Mouse (Mus musculus): ENCODE results near the gene Gnai2.
"Not testable (repeated sequence)": the region's sequence is repeated elsewhere in the genome, so short reads cannot be mapped to it uniquely, and the experiment has no call there.

The Gnai2 gene

DNA sequence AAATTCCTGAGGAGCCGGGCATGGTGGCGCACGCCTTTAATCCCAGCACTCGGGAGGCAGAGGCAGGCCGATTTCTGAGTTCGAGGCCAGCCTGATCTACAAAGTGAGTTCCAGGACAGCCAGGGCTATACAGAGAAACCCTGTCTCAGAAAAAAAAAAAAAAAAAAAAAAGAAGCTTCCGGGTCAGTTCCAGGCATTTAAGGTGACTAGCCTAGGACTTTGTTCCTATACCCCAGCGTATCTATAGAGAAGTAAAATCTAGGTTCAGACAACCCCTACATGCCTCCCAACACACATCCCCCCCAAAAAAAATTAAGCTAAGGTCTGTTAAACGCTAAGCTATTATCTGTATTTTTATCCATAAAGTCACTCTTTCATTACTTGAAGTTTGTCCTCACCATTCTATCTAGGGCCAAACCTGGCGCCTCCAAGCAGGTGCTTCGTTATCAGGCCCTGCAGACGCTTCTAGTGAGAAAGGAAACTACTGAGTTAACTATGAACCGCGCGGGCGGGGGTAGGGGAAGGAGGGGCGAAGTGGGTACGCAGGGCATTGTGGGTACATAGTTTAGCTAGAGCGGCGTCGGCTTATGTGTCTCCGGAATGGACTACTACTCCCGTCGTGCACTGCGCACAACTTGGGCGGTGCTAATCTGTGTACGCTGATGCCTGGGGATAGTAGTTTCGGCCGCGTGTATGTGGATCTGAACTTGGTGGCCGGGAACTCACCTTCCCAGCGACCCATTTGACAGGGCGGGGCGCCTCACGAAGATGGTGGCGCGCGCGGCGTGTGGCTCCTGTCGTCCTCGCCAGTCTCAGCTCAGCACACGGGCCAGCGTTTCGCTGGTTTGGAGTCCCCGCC lies 48.0 kb downstream of the Gnai2 start, which contains the start of gene Ifrd2:
TSS of gene Ifrd2 (plus strand) at position 669 of the 859 bp plus-strand sequence.
- peak; percentile 100 for DNase-seq

DNA sequence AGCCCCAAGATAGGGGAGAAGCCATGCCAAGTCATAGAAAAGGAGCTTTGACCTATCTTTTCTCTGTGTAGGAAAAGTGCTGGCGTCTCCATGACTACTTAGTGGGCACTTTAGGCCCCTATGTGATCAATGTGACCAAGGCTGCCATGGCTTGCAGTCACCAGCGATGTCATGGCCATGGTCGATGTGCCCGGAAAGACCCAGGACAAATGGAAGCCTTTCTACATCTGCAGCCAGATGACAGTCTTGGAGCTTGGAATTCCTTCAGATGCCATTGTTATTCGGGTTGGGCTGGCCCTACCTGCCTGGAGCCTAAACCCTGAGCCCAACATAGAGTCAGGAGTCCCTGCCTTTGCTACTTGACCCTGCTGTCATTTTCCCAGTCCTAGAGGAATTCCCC lies 48.7 kb downstream of the Gnai2 start:
- DNase-seq, result no peak

DNA sequence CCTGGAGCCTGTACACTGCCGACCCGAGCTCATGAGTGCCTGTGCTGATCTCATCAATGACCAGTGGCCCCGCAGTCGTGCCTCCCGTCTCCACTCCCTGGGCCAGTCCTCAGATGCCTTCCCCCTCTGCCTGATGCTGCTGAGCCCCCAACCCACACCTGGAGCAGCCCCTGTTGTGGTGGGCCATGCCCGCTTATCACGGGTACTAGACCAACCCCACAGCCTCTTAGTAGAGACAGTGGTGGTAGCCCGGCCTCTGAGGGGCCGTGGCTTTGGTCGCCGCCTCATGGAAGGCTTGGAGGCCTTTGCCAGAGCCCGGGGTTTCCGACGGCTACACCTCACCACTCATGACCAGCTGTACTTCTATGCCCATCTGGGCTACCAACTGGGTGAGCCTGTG lies 52.0 kb downstream of the Gnai2 start:
- DNase-seq, result peak; percentile 94

DNA sequence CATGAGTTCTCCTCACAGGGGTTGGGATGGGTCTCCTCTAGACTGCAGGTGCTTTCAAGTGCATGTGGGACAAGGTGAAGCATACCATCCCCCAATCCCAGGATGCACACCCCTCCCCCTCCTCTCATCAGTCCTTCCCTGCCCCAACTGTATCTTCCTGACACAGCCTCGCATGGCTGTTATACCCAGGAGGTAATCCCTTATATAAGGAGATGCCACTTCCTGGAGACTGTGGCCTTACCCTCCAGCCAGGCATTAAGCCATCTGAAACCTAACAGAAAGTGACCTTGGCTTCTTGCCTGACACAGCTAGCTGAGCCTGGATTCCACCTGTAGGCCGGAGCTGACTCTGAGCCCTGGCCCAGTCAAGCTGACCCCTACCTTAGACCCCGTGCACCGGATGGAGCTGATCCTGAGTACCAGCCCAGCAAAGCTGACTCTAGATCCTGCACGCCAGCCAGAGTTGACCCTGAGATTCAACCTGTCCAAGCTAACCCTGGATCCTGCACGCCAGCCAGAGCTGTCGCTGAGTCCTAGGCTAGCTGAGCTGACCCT lies 52.6 kb downstream of the Gnai2 start:
- DNase-seq, result peak; percentile 94

DNA sequence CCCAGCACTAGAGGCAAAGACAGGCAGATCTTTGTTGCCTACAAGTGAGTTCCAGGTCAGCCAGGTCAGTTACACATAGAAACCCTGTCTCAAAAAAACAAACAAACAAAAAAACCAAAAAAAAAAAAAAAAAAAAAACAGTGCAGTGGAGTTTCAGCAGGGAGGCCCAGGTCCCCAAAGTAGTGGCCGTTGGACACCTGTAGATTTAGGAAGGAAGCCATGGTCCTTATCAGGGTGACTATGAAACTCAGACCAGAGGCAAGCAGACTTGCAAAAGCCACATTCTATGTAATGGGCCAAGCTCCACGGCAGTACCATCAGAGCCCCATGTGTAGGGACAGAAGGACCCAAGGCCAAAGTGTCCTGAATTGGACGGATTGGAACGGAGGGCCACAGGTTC lies 53.6 kb downstream of the Gnai2 start:
- no peak for DNase-seq

DNA sequence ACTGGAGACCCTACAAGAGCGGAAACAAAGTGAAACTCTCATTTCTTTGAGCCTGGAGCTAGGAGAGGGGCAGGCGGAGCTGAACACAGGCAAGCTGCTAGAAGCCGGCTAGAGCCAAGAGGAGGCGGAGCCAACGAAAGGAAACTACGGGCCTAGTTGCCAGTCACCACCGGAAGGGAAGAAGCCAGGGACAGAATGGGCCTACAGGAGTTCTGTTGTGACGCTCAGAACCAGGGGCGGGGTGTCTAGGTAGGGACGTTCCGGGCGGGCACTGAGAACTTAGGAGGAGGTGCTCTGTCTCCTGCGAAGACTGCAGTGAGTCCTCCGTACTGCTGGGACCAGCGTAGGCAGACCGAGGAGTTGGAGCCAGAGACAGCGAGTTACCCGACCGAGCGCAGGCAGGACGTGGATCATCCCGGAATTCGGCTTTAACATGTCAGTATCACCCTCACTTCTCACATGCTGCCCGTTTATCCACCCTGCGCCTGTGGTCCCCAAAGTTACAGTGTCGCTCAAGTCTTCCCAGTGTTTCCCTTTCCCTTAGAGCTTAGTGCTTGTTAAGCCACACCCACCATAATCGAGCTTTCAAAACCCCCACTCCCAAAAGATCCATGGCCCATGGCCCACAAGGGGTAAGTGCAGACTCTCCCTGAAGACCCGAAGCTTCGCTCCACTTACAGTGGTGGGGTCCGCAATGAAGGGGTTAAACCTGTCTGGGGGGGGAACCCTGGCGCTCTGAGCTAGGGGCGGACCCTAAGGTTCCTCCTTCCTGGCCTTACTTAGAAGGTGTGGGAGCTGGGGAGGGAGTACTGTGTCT lies 54.5 kb downstream of the Gnai2 start, which contains the start of gene Hyal3:
TSS of gene Hyal3 (plus strand) at position 318 of the 817 bp plus-strand sequence.
- DNase-seq, result peak; percentile 99

DNA sequence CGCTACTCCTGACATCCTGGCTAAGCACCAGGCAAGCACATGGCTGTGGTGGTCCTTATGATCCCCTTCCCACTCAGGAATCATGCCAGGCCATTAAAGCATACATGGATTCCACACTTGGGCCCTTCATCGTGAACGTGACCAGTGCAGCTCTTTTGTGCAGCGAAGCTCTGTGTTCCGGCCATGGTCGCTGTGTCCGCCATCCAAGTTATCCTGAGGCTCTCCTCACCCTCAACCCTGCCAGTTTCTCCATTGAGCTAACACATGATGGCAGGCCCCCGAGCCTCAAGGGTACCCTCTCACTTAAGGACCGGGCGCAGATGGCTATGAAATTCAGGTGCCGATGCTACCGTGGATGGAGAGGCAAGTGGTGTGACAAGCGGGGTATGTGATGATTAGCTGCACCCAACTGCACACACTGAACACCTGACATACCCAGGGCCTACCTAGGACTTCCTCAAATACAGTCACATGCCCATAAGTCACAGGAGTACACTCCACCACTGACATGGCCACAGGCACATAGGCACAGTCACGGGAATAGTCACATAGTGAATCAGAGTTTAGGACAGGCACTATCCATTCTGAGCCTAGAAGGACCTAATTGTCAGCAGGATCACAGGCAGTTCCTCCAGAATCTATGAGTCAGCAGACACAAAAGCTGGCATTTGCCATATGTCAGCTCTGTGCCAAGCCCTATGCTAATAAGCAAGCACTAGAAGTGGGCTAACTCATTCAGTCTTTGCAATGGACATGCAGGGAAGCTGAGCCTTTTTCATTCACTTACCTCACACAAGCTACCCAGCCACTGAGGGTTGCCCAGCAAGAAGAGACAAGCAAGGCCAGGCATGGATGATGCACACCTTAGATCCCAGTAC lies 55.9 kb downstream of the Gnai2 start:
- peak; percentile 95 for DNase-seq

DNA sequence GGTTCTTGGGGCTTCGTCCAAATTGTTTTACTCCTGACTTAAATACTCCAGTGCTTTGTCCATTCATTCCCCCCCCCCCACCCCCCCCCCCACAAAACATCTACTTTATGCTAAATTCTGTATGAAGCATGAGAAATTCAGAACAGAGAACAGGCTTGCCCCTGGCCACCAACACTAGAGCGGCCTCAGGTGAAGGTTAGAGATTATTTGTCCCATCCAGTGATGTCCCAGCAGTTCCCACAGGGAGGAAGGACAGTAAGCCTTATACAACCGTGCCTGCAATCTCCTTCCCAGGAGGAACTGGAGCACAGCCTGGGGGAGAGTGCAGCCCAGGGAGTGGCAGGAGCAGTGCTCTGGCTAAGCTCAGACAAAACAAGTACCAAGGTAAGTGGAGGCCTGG lies 56.6 kb downstream of the Gnai2 start, which contains the start of gene Naa80:
TSS of gene Naa80 (plus strand) at position 301 of the 400 bp plus-strand sequence.
- no peak for DNase-seq

DNA sequence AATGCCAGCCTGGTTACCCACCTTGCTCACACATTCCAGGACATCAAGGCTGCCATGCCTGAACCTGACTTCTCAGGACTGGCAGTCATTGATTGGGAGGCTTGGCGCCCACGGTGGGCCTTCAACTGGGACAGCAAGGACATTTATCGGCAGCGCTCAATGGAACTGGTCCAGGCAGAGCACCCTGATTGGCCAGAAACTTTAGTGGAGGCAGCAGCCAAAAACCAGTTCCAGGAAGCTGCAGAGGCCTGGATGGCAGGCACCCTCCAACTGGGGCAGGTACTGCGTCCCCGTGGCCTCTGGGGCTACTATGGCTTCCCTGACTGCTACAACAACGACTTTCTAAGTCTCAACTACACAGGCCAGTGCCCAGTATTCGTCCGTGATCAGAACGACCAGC lies 57.3 kb downstream of the Gnai2 start:
- no peak for DNase-seq

DNA sequence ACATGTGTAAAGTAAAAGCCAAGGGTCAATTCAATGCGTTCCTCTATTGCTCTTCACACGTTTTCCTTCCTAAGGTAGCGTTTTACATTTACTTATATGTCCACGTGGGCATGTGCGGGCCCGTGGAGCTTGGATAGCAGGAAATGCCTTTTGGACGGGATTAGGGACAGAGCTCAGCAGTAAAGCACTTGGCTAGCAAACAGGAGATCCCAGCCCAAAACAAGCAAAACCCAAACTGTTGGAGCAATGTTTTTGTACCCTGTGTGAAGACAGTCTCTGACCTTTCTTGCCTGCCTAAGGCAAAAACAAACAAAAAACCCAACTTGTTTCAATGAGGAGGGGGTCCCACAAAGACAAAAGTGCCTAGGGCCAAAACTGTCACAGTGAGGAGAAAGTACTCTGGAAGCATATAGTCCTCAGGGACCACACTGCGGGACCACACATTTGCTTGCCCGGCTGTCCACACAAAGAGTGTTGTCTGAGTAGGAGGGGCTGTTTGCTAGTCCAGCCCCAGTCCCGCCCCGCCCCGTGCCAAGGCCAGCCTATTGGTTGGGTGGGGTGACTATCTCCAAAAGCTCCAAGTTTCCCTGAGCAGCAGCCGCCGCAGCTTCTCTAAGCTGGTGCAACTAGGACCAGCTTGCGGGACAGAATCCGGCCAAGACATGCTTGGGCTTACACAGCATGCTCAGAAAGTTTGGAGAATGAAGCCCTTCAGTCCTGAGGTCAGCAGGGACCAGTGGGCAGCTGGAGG lies 58.6 kb downstream of the Gnai2 start, which contains the start of gene Hyal1:
TSS of gene Hyal1 (plus strand) at position 571 of the 751 bp plus-strand sequence.
- peak; percentile 99 for DNase-seq

DNA sequence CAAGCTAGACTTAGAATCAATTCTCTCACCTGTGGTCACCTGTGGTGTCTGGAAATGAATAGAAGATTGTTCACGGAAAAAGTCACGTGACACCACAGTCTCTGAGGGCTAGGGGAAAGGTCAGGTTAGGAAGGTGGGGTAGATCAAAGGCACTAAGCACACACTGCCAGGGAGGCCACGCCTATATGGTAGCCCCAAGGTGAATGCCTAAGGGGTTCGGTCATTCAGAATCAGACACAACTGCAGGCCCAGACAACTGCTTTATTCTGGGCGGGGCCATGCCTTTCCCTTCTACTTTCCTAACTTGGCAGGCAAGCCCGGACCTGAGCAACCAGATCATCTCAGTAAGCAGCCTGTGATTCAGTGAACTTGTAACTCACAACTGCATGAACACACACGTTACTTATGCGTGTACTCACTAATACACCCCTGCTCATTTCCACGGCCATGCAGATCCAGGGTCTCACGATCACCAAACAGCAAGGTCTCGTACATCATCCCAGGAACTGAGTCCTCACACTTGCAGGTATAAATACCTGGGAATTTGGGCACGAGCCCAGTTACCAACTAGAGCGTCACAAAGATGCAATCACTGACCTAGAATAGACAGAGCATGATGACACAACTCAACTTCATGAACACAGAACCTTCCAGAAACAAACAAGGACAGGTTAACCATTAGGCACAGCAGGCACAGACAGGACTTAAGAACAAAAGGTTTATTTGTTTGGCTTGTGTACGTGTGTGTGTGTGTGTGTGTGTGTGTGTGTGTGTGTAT lies 59.4 kb downstream of the Gnai2 start:
- no peak for DNase-seq

DNA sequence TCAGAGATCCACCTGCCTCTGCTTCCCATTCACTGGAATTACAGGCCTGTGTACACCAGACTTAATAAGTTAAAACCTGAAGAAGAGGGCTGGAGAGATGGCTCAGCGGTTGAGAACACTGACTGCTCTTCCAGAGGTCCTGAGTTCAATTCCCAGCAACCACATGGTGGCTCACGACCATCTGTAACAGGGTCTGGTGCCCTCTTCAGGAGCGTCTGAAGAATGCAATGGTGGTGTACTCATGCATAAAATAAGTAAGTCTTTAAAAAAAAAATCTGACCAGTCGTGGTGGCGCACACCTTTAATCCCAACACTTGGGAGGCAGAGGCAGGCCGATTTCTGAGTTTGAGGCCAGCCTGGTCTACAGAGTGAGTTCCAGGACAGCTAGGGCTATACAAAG lies 61.4 kb downstream of the Gnai2 start:
- not testable (repeated sequence) for DNase-seq

DNA sequence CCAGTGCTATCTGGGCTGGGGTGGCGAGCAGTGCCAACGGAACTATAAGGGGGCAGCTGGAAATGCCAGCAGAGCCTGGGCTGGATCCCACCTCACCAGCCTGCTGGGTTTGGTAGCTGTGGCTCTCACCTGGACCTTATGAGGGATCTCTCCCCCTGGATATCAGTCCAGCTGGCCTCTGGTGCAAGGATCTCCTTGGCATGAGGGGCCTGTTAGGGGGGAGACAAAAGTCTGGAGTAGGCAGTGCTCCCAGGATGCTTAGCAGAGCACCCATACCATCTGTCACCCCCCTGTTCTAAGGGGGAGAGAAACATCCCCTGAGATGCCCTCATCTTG lies 62.9 kb downstream of the Gnai2 start:
- DNase-seq, result peak; percentile 95

DNA sequence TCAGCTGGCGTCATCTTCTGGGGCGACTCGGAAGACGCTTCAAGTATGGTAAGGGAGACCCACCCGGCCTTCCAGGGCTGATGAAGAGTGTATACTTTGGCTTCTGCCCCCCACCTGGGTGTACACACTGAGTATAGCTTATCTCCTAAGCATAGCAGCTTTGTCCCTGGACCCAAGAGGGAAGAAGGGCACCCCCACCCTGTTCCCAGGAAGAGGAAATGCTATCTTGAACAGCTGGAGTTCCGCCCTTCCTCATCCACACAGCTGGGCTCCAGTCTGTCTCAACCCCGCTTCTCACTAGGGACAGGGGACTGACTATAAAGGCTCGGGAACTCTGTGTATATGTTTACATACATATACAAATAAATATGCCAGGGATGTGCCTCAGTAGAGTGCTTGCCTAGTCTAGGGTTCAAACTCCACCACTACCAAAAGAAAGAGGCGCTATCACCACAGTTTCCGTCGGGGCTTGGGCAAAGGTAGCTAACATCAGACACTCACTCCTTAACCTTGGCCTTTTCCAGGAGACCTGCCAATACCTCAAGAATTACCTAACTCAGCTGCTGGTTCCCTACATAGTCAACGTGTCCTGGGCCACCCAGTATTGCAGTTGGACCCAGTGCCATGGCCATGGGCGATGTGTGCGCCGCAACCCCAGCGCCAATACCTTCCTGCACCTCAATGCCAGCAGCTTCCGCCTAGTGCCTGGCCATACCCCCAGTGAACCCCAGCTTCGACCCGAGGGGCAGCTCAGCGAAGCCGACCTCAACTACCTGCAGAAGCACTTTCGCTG lies 63.4 kb downstream of the Gnai2 start:
- DNase-seq, result peak; percentile 98

DNA sequence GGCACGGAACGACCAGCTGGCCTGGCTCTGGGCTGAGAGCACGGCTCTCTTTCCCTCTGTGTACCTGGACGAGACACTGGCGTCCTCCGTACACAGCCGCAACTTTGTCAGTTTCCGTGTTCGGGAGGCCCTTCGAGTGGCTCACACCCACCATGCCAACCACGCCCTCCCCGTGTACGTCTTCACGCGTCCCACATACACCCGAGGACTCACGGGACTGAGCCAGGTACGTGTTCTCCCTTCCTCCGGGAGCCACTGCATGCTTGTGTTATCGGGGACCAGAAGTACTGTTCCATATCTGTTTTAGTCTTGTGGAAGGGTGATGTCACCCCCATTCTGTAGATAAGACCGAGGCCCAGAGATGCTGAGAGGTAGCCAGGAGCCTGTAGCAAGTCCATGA lies 64.3 kb downstream of the Gnai2 start:
- no peak for DNase-seq

DNA sequence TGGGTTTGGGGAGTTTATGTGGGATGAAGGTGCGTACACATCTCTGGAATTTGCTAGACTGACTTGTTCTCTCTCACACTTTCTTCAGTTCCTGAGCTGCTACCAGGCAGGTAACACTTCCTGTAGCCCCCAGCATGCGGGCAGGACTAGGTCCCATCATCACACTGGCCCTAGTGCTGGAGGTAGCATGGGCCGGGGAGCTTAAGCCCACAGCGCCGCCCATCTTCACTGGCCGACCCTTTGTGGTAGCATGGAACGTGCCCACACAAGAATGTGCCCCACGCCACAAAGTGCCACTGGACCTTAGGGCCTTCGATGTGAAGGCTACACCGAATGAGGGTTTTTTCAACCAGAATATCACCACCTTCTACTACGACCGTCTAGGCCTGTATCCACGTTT lies 65.2 kb downstream of the Gnai2 start:
- peak; percentile 94 for DNase-seq

DNA sequence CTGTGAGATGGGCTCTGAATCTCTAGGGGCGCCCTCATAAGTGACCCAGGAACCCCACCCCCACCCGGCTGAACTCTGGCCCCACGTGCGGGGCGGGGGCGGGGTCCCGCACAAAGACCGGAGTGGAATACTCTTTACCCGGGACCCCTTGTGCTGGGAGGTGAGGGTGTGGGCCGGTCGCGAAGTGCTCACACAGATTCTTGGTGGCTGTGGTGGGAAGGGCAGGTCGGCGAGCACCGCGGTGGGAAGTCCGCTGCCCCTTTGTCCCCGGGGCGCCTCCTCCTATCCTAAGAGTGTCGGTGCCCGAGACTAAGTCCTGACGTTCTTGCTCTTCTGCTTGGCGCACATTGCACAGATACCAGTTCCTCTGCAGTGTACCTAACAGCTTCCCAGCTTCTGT lies 65.9 kb downstream of the Gnai2 start:
- DNase-seq, result no peak

DNA sequence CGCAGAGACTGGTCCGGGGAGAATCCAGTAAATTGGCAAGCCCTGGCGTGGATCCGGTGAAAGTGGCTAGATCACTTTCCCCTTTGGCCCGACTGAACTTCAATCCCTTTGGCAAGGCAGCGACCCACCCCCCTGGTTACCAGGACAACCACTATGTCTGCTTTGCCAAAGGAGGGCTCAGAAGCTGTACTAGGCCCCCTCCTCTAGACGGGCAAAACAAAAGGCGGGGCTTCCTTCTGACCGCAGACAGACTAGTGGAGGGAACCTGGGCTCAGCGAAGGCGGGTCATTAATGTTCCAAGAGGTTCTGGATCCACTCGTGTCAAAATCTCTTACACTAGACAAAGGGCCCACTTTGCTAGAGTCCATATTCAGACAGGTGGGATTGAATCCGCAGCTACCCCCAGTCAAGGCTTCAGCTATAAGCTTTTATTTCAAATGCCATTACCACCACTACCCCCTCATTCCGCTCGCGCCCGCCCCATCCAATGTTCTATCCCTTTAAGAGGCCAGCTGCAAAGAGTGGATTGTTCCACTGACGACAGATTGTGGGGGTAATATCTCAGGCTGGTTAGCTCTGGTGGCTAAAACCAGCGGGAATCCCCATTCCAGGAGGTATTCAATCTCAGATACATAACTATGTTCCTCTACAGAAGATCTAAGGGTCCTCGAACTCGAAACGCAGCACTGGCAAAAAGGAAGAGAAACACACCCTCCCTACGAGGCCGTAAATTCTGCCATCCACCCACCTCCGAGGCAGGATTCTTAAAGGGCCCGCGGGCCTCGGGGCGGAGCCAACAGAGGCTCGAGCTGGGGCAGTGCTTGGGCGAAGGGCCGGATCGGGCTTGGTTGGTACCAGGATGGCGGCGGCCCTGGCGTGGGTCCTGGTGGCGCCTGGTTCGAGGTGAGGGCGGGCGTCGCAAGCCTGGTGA lies 66.6 kb downstream of the Gnai2 start:
- peak; percentile 99 for DNase-seq
